Mouse (Mus musculus): ENCODE results near the gene Rapsn. TPM values are rescaled to one million over a fixed set of nuclear protein-coding genes. Genes with fewer than 3 reads are reported as not detected.
A peak's percentile ranks its signal among the peaks of the same experiment; 100 is the strongest.

The Rapsn gene
- total and polyA plus RNA-seq, 3 experiments: 1.8 to 3.7 (median 3.4) TPM

GRCm38 (mm10) chr2:91071059-91071458, 35.6 kb downstream of the Rapsn start:
- ATAC-seq (ENCODE audit: extremely low read depth, insufficient number of reproducible peaks, low FRiP score, poor library complexity, severe bottlenecking) (no peak), DNase-seq (ENCODE audit: low spot score) (no peak)
- TF ChIP-seq POLR2AphosphoS5 (IDR thresholded peaks at IDR 0.05; ENCODE audit: insufficient replicate concordance, low read depth, low read length) (no peak), CTCF (IDR thresholded peaks at IDR 0.05; ENCODE audit: low read depth, low read length) (no peak), GATA2 (IDR thresholded peaks at IDR 0.05; ENCODE audit: borderline replicate concordance, low read depth, low read length) (no peak), TAL1 (conservative IDR thresholded peaks at IDR 0.05; ENCODE audit: low read depth, low read length) (no peak), GATA1 (IDR thresholded peaks at IDR 0.05; ENCODE audit: borderline replicate concordance, low read length) (no peak)
- H3K4me1 ChIP-seq (ENCODE audit: insufficient read depth, low read depth, low read length): peaks cover 53% of the 10 kb centered on the region
- H3K27me3 ChIP-seq (ENCODE audit: insufficient read depth, low read length): no peaks in the 10 kb centered on the region
- no peaks in the 10 kb centered on the region for H3K9me3 ChIP-seq (replicated peaks)
- H3K36me3 ChIP-seq (replicated peaks): peaks cover 24% of the 10 kb centered on the region
- H3K4me3 ChIP-seq (ENCODE audit: low read depth, low read length): peak overlapping the region; percentile 82; the same call in 1 of the 2 replicates

DNA sequence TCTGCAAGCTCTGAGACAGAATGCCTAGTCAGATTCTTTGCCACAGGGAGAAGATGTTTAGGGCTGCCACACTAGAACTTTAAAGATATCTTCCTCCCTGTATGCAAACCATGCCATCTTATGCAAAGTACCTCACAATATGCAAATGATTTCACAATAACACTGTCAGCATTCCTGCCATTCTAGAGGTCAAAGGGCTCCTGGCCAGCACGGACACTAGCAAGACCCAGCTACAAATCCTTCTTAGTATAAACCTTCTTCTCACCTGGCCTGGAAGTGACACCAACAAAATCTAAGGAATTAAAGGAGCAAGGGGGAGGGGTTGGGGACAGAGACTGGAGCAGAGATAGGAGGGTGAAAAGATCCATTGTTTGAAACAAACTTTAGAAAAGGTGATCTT, 36.7 kb downstream of the Rapsn start:
- no peaks in the 10 kb centered on the region for H3K27me3 ChIP-seq (ENCODE audit: insufficient read depth, low read length)
- H3K4me1 ChIP-seq (ENCODE audit: insufficient read depth, low read depth, low read length): peaks cover 53% of the 10 kb centered on the region
- no peak overlapping the region for H3K4me3 ChIP-seq (ENCODE audit: low read depth, low read length)
- no peak for TF ChIP-seq TAL1 (conservative IDR thresholded peaks at IDR 0.05; ENCODE audit: low read depth, low read length)
- no peak for TF ChIP-seq CTCF (IDR thresholded peaks at IDR 0.05; ENCODE audit: low read depth, low read length)
- no peak for TF ChIP-seq GATA1 (IDR thresholded peaks at IDR 0.05; ENCODE audit: borderline replicate concordance, low read length)
- no peak for TF ChIP-seq GATA2 (IDR thresholded peaks at IDR 0.05; ENCODE audit: borderline replicate concordance, low read depth, low read length)
- ATAC-seq (ENCODE audit: extremely low read depth, insufficient number of reproducible peaks, low FRiP score, poor library complexity, severe bottlenecking) (no peak), DNase-seq (ENCODE audit: low spot score) (no peak)
- no peaks in the 10 kb centered on the region for H3K9me3 ChIP-seq (replicated peaks)
- H3K36me3 ChIP-seq (replicated peaks): peaks cover 15% of the 10 kb centered on the region

DNA sequence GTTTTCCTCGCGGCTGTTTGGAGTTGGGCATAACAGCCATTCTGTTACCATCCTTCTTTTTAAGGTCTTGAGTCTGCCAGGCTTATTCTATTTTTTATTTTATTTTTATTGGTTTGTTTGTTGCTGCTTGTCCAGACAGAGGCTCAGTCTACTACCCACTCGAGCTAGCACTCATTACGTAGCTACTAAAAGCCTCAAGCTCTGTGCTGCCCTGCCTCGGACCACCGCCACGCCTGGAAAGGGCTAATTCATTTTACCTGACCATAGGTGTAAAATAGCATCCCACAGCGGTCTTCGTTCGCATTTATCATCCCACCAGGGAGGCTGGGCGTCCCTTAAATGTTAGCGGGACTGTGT, 42.5 kb downstream of the Rapsn start:
- H3K4me3 ChIP-seq (ENCODE audit: low read depth, low read length): peak overlapping the region; percentile 72; the same call in 1 of the 2 replicates
- no peaks in the 10 kb centered on the region for H3K9me3 ChIP-seq (replicated peaks)
- no peaks in the 10 kb centered on the region for H3K36me3 ChIP-seq (replicated peaks)

GRCm38 (mm10) chr2:91078314-91079025, 43.0 kb downstream of the Rapsn start:
- TF ChIP-seq GATA2 (IDR thresholded peaks at IDR 0.05; ENCODE audit: borderline replicate concordance, low read depth, low read length): no peak
- no peak for TF ChIP-seq GATA1 (IDR thresholded peaks at IDR 0.05; ENCODE audit: borderline replicate concordance, low read length)
- TF ChIP-seq CTCF (IDR thresholded peaks at IDR 0.05; ENCODE audit: low read depth, low read length): no peak
- no peak for TF ChIP-seq POLR2AphosphoS5 (IDR thresholded peaks at IDR 0.05; ENCODE audit: insufficient replicate concordance, low read depth, low read length)
- no peak for TF ChIP-seq TAL1 (conservative IDR thresholded peaks at IDR 0.05; ENCODE audit: low read depth, low read length)
- DNase-seq (ENCODE audit: low spot score): peak; percentile 79
- peak overlapping the region; percentile 72 for H3K4me3 ChIP-seq (ENCODE audit: low read depth, low read length)
- peaks cover 68% of the 10 kb centered on the region for H3K4me1 ChIP-seq (ENCODE audit: insufficient read depth, low read depth, low read length)
- H3K27me3 ChIP-seq (ENCODE audit: insufficient read depth, low read length): no peaks in the 10 kb centered on the region
- ATAC-seq (ENCODE audit: extremely low read depth, insufficient number of reproducible peaks, low FRiP score, poor library complexity, severe bottlenecking): no peak
- H3K9me3 ChIP-seq (replicated peaks): no peaks in the 10 kb centered on the region
- no peaks in the 10 kb centered on the region for H3K36me3 ChIP-seq (replicated peaks)

More for the DNA sequence above, 42.5 kb downstream of the Rapsn start:
- Histone ChIP-seq H3K27me3 (ENCODE audit: insufficient read depth, low read length) (no peaks in the 10 kb centered on the region), H3K4me1 (ENCODE audit: insufficient read depth, low read depth, low read length) (peaks cover 63% of the 10 kb centered on the region)
- no peak for DNase-seq (ENCODE audit: low spot score)
- no peak for ATAC-seq (ENCODE audit: extremely low read depth, insufficient number of reproducible peaks, low FRiP score, poor library complexity, severe bottlenecking)
- TF ChIP-seq TAL1 (conservative IDR thresholded peaks at IDR 0.05; ENCODE audit: low read depth, low read length) (no peak), POLR2AphosphoS5 (IDR thresholded peaks at IDR 0.05; ENCODE audit: insufficient replicate concordance, low read depth, low read length) (no peak), GATA2 (IDR thresholded peaks at IDR 0.05; ENCODE audit: borderline replicate concordance, low read depth, low read length) (no peak), CTCF (IDR thresholded peaks at IDR 0.05; ENCODE audit: low read depth, low read length) (no peak), GATA1 (IDR thresholded peaks at IDR 0.05; ENCODE audit: borderline replicate concordance, low read length) (no peak)

- H3K36me3 ChIP-seq (replicated peaks): no peaks in the 10 kb centered on the region
- no peak for ATAC-seq (ENCODE audit: extremely low read depth, insufficient number of reproducible peaks, low FRiP score, poor library complexity, severe bottlenecking)
- peak overlapping the region; percentile 72 for H3K4me3 ChIP-seq (ENCODE audit: low read depth, low read length)
- H3K9me3 ChIP-seq (replicated peaks): no peaks in the 10 kb centered on the region
- no peak for DNase-seq (ENCODE audit: low spot score)
- no peaks in the 10 kb centered on the region for H3K27me3 ChIP-seq (ENCODE audit: insufficient read depth, low read length)
- H3K4me1 ChIP-seq (ENCODE audit: insufficient read depth, low read depth, low read length): peaks cover 73% of the 10 kb centered on the region
- TF ChIP-seq GATA1 (IDR thresholded peaks at IDR 0.05; ENCODE audit: borderline replicate concordance, low read length) (no peak), POLR2AphosphoS5 (IDR thresholded peaks at IDR 0.05; ENCODE audit: insufficient replicate concordance, low read depth, low read length) (no peak), GATA2 (IDR thresholded peaks at IDR 0.05; ENCODE audit: borderline replicate concordance, low read depth, low read length) (no peak), TAL1 (conservative IDR thresholded peaks at IDR 0.05; ENCODE audit: low read depth, low read length) (no peak)
Observed at GRCm38 (mm10) chr2:91079026-91079384, 43.6 kb downstream of the Rapsn start.

DNA sequence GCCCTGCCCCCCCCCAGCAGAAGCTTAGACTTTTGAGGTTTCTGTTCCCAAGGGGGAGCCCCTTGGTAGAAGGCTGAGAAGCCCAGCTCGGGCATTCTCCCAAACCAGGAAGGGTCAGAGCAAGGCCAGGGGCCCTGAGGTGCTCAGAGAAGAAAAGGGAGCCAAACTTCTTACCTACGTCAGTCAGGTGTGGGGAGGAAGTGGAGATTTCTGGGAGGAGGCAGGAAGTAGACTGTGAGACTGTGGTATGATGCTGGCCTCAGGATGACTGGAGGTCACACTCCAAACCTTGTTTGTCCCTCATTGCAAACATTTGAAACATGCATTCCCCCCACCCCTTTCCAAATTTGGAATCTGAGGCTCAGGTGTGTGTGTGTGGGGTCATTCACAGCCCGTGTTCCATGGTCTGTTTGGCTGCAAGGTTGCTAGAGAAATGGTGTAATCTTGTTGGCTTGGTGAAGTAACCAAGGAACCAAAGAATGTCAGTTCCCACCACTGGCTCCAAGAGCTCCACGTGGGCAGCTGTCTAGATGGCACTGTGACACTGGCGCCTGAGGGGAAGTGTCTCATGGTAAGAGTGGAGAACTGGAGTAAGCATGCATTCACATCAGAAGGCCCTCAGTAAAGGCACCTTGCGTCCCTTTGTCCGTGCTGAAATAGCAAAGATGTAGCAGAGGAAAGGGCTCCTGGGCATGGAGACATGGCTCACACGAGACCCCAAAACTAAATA, 45.5 kb downstream of the Rapsn start:
- Histone ChIP-seq H3K36me3 (replicated peaks) (no peaks in the 10 kb centered on the region), H3K4me1 (ENCODE audit: insufficient read depth, low read depth, low read length) (peaks cover 81% of the 10 kb centered on the region), H3K27me3 (ENCODE audit: insufficient read depth, low read length) (peaks cover under 1% of the 10 kb centered on the region; the same call in 1 of the 2 replicates), H3K4me3 (ENCODE audit: low read depth, low read length) (no peak overlapping the region), H3K9me3 (replicated peaks) (no peaks in the 10 kb centered on the region)
- DNase-seq (ENCODE audit: low spot score): no peak
- TF ChIP-seq CTCF (IDR thresholded peaks at IDR 0.05; ENCODE audit: low read depth, low read length): no peak
- TF ChIP-seq POLR2AphosphoS5 (IDR thresholded peaks at IDR 0.05; ENCODE audit: insufficient replicate concordance, low read depth, low read length): no peak
- TF ChIP-seq GATA1 (IDR thresholded peaks at IDR 0.05; ENCODE audit: borderline replicate concordance, low read length): no peak
- TF ChIP-seq GATA2 (IDR thresholded peaks at IDR 0.05; ENCODE audit: borderline replicate concordance, low read depth, low read length): no peak
- no peak for TF ChIP-seq TAL1 (conservative IDR thresholded peaks at IDR 0.05; ENCODE audit: low read depth, low read length)
- ATAC-seq (ENCODE audit: extremely low read depth, insufficient number of reproducible peaks, low FRiP score, poor library complexity, severe bottlenecking): no peak
